Mouse (Mus musculus): ENCODE measurements at regions not wholly inside any gene's neighbourhood (a gene's known extent, or its start where the extent isn't known, plus 50 kb on each side); places are given as distances from the start of the nearest gene placed in this dataset.

DNA sequence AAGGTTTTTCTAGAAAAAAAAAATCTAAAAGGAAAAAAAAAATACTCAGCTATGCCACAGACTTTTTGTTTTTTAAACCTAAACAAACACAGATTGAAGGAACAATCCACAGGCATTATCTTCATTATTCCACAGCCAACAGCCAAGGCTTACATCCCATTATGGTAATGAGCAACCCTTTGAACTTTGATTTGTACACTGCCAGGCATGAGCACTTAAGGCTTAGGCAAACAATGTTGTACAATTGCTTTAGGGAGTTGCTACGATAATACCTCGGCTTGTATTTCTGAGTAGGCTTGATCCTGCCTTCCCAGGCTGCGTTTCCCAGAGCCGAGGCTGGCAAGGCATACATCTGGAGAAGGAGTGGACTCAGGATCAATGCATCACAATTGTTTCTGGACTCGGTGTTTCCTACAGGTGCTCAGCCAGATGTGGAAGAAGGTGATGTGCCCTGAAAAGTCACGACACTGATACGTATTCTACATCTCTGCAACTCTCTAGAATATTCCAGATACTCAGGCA lies 409.0 kb upstream of the Igfbp7 start:
- TF ChIP-seq POLR2A (IDR thresholded peaks at IDR 0.05; ENCODE audit: borderline replicate concordance, insufficient read depth, low read length) (no peak), CTCF (IDR thresholded peaks at IDR 0.05; ENCODE audit: borderline replicate concordance, insufficient read depth, low read depth, low read length) (no peak)

Data from cerebellum, adult 2 months (tissue).